Mouse (Mus musculus) MEL (cell line): Measurements from ENCODE around the gene Marveld3. TPM values are rescaled to one million over a fixed set of nuclear protein-coding genes. Genes with fewer than 3 reads are reported as not detected.

Experiments
- DNase-seq: peaks from one replicate; pipeline ENCODE4 v3.0.0; 2011; ENCODE audit warnings: low read depth, low spot score
- H3K27ac ChIP-seq: 2 replicates; pipeline ENCODE4 v1.5.1; 2012; ENCODE audit warnings: low read depth, mild to moderate bottlenecking, control low read depth, low read length, moderate library complexity; ENCODE audit not compliant: control insufficient read depth
- H3K27me3 ChIP-seq, 2 experiments: fragments of 150-350 bp in 1 of 2; sonication (generic) in 1 of 2; 2 replicates each; pipeline ENCODE4 v1.6.1; 2012; ENCODE audit warnings: low read length in 2 of 2, mild to moderate bottlenecking in 2 of 2, improper control_type of control experiment in 1 of 2, moderate library complexity in 1 of 2; ENCODE audit not compliant: insufficient read depth in 2 of 2, control insufficient read depth in 1 of 2
- H3K36me3 ChIP-seq, 2 experiments: 2 replicates each; pipeline ENCODE4 v1.6.1; 2012 to 2014; ENCODE audit warnings: low read length in 2 of 2, improper control_type of control experiment in 1 of 2, inconsistent platforms in 1 of 2, mild to moderate bottlenecking in 1 of 2; ENCODE audit not compliant: insufficient read depth in 2 of 2, control insufficient read depth in 1 of 2
- H3K4me1 ChIP-seq, 2 experiments: fragments of 150-350 bp in 1 of 2; sonication (generic) in 1 of 2; 2 replicates each; pipeline ENCODE4 v1.6.1; 2012; ENCODE audit warnings: low read length in 2 of 2, improper control_type of control experiment in 1 of 2, mild to moderate bottlenecking in 1 of 2; ENCODE audit not compliant: insufficient read depth in 2 of 2, control insufficient read depth in 1 of 2
- H3K4me3 ChIP-seq, 2 experiments: fragments of 150-350 bp in 1 of 2; sonication (generic) in 1 of 2; 2 replicates each; pipeline ENCODE4 v1.5.1; 2012; ENCODE audit warnings: low read depth in 2 of 2, low read length in 2 of 2, mild to moderate bottlenecking in 2 of 2, moderate library complexity in 2 of 2, control low read depth in 1 of 2, improper control_type of control experiment in 1 of 2; ENCODE audit not compliant: control insufficient read depth in 1 of 2, insufficient read depth in 1 of 2
- H3K79me2 ChIP-seq: 2 replicates; pipeline ENCODE4 v1.6.1; 2012; ENCODE audit warnings: mild to moderate bottlenecking, low read length, moderate library complexity; ENCODE audit not compliant: control insufficient read depth, poor library complexity, insufficient read depth
- H3K9ac ChIP-seq: 2 replicates; pipeline ENCODE4 v1.6.1; 2012; ENCODE audit warnings: low read depth, mild to moderate bottlenecking, control low read depth, low read length, moderate library complexity; ENCODE audit not compliant: control insufficient read depth, poor library complexity, severe bottlenecking
- H3K9me3 ChIP-seq: fragments of 150-350 bp; sonication (generic); replicated peaks from 2 replicates; pipeline ENCODE4 v1.6.1; 2012; ENCODE audit warnings: mild to moderate bottlenecking, low read length, improper control_type of control experiment, moderate library complexity; ENCODE audit not compliant: insufficient read depth
- CHD2 ChIP-seq: IDR thresholded peaks from 2 replicates; pipeline ENCODE4 v1.6.1; 2011; ENCODE audit warnings: low read length, improper control_type of control experiment
- CTCF ChIP-seq, 3 experiments: IDR thresholded peaks in 2 of 3; conservative IDR thresholded peaks in 1 of 3; 2 replicates each; pipeline ENCODE4 v1.5.1; 2011 to 2012; ENCODE audit warnings: low read length in 3 of 3, low read depth in 2 of 3, mild to moderate bottlenecking in 2 of 3, improper control_type of control experiment in 1 of 3, inconsistent platforms in 1 of 3, mixed read lengths in 1 of 3, moderate library complexity in 1 of 3; ENCODE audit not compliant: control insufficient read depth in 1 of 3, insufficient read depth in 1 of 3, poor library complexity in 1 of 3, severe bottlenecking in 1 of 3
- E2F4 ChIP-seq: IDR thresholded peaks from 2 replicates; pipeline ENCODE4 v1.6.1; 2011; ENCODE audit warnings: low read depth, low read length, improper control_type of control experiment, borderline replicate concordance
- ELF1 ChIP-seq: IDR thresholded peaks from 2 replicates; pipeline ENCODE4 v1.6.1; 2014; ENCODE audit warnings: low read depth, mild to moderate bottlenecking, inconsistent platforms, low read length, improper control_type of control experiment, moderate library complexity
- EP300 ChIP-seq, 2 experiments: IDR thresholded peaks; 2 replicates each; pipeline ENCODE4 v1.6.1; 2011; ENCODE audit warnings: improper control_type of control experiment in 2 of 2, low read length in 2 of 2, low read depth in 1 of 2, mild to moderate bottlenecking in 1 of 2
- ETS1 ChIP-seq: IDR thresholded peaks from 2 replicates; pipeline ENCODE4 v1.6.1; 2012; ENCODE audit warnings: low read depth, mild to moderate bottlenecking, inconsistent platforms, low read length, improper control_type of control experiment, moderate library complexity
- GABPA ChIP-seq: IDR thresholded peaks from 2 replicates; pipeline ENCODE4 v1.6.1; 2012; ENCODE audit warnings: low read depth, mild to moderate bottlenecking, inconsistent platforms, low read length, improper control_type of control experiment, moderate library complexity
- GATA1 ChIP-seq: IDR thresholded peaks from 2 replicates; pipeline ENCODE4 v1.6.1; 2011; ENCODE audit warnings: low read depth, low read length, improper control_type of control experiment
- JUND ChIP-seq: IDR thresholded peaks from 2 replicates; pipeline ENCODE4 v1.6.1; 2011; ENCODE audit warnings: low read depth, mild to moderate bottlenecking, improper control_type of control experiment, low read length
- MAFK ChIP-seq: IDR thresholded peaks from 2 replicates; pipeline ENCODE4 v1.6.1; 2011; ENCODE audit warnings: low read depth, mild to moderate bottlenecking, low read length, improper control_type of control experiment, borderline replicate concordance
- MYB ChIP-seq: IDR thresholded peaks from 2 replicates; pipeline ENCODE4 v1.6.1; 2011; ENCODE audit warnings: mild to moderate bottlenecking, low read depth, low read length, improper control_type of control experiment
- NELFE ChIP-seq: IDR thresholded peaks from 2 replicates; pipeline ENCODE4 v1.6.1; 2011; ENCODE audit warnings: low read depth, low read length, improper control_type of control experiment
- POLR2A ChIP-seq, 2 experiments: IDR thresholded peaks; 2 replicates each; pipeline ENCODE4 v1.6.1; 2011 to 2012; ENCODE audit warnings: low read length in 2 of 2, mild to moderate bottlenecking in 2 of 2, control low read depth in 1 of 2, improper control_type of control experiment in 1 of 2, low read depth in 1 of 2, moderate library complexity in 1 of 2; ENCODE audit not compliant: control insufficient read depth in 1 of 2, insufficient read depth in 1 of 2, poor library complexity in 1 of 2
- POLR2AphosphoS2 ChIP-seq: IDR thresholded peaks from 2 replicates; pipeline ENCODE4 v1.6.1; 2011; ENCODE audit warnings: low read length, improper control_type of control experiment
- RCOR1 ChIP-seq: IDR thresholded peaks from 2 replicates; pipeline ENCODE4 v1.6.1; 2012; ENCODE audit warnings: low read depth, mild to moderate bottlenecking, inconsistent platforms, low read length, improper control_type of control experiment
- SMC3 ChIP-seq: IDR thresholded peaks from 2 replicates; pipeline ENCODE4 v1.6.1; 2011; ENCODE audit warnings: low read depth, low read length, improper control_type of control experiment
- TCF12 ChIP-seq: IDR thresholded peaks from 2 replicates; pipeline ENCODE4 v1.6.1; 2014; ENCODE audit warnings: low read depth, mild to moderate bottlenecking, inconsistent platforms, low read length, improper control_type of control experiment, moderate library complexity
- ZC3H11A ChIP-seq: IDR thresholded peaks from 2 replicates; pipeline ENCODE4 v1.6.1; 2012; ENCODE audit warnings: low read depth, mild to moderate bottlenecking, inconsistent platforms, low read length, improper control_type of control experiment
- ZMIZ1 ChIP-seq: IDR thresholded peaks from 2 replicates; pipeline ENCODE4 v1.6.1; 2012; ENCODE audit warnings: low read depth, mild to moderate bottlenecking, inconsistent platforms, low read length, improper control_type of control experiment, moderate library complexity
- polyA plus RNA-seq, 2 experiments: library from polyadenylated mRNA; stranded (reverse) in 1 of 2; unstranded in 1 of 2; fragments of >175 nt in 1 of 2; fragments of >200 nt in 1 of 2; gene quantifications; 2 replicates each; pipeline versions ENCODE4 v1.2.1 to v1.2.4; 2012; ENCODE audit warnings: low replicate concordance in 2 of 2, low read depth in 1 of 2; ENCODE audit not compliant: insufficient read length in 2 of 2, insufficient read depth in 1 of 2, missing spikeins in 1 of 2
- total RNA-seq: library from RNA; depleted of rRNA; stranded (reverse); fragments of 300-350 nt; gene quantifications from 2 replicates; pipeline ENCODE4 v1.2.3, GENCODE M21; 2012

The Marveld3 gene
- total and polyA plus RNA-seq, 3 experiments = not detected

DNA sequence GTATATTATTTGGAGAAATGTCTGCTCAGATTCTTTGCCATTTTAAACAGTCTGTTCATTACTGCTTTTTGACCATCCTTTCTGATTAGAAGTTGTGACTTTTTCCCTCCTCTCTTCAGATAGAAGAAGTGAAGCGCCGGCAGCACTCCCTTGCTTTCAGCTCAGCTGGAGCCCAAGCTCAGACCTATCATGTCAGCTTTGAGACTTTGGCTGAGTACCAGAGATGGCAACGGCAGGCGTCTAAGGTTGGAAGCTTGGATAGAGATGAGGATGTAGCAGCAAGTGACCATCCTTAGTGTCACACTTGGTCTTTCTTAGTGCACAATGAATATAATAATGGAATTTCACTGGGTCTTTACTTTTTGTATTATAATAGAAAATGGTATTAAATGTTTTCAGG is 54.6 kb downstream of the Marveld3 start:
- Histone ChIP-seq H3K9ac (no peak overlapping the region), H3K36me3 (no peaks in the 10 kb centered on the region; a peak in 1 of 4 replicates)

DNA sequence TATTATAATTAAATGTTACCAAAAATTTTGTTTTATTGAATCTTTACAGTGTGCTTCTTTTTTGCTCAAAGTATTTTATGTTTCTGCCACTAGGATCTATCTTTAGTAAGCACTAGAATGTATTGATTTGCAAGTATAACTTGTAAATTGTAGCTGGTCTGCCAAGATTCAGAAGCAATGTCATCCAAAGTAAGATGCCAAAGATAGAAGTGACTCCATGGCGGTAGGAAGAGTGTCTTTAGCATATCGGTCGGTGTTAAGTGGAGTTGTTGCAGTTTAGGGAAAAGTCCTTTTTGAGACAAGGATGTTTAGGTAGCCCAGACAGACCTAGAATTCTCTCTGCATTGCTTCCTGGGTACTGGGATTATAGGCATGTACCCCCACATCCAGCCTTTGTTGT is 55.1 kb downstream of the Marveld3 start:
- Histone ChIP-seq H3K4me3 (no peak overlapping the region), H3K9me3 (no peaks in the 10 kb centered on the region), H3K27me3 (no peaks in the 10 kb centered on the region), H3K4me1 (no peaks in the 10 kb centered on the region), H3K27ac (no peak overlapping the region), H3K36me3 (no peaks in the 10 kb centered on the region; a peak in 1 of 4 replicates), H3K9ac (no peak overlapping the region), H3K79me2 (no peaks in the 10 kb centered on the region)
- TF ChIP-seq CHD2 (no peak), NELFE (no peak), POLR2A (IDR thresholded peaks at IDR 0.05; ENCODE audit: control insufficient read depth in 1 of 2, insufficient read depth in 1 of 2, low read depth in 1 of 2, low read length in 2 of 2, poor library complexity in 1 of 2) (no peak), TCF12 (no peak), ZMIZ1 (no peak), EP300 (IDR thresholded peaks at IDR 0.05; ENCODE audit: low read depth in 1 of 2, low read length in 2 of 2) (no peak), POLR2AphosphoS2 (no peak), GABPA (no peak)
- DNase-seq = no peak

More for the DNA sequence above, 54.6 kb downstream of the Marveld3 start:
- Histone ChIP-seq H3K27ac (no peak overlapping the region), H3K79me2 (no peaks in the 10 kb centered on the region), H3K9me3 (no peaks in the 10 kb centered on the region), H3K27me3 (no peaks in the 10 kb centered on the region), H3K4me1 (no peaks in the 10 kb centered on the region), H3K4me3 (no peak overlapping the region)
- TF ChIP-seq E2F4 (no peak), CTCF (IDR thresholded peaks at IDR 0.05 in 2 of 3, conservative IDR thresholded peaks at IDR 0.05 in 1 of 3; ENCODE audit: control insufficient read depth in 1 of 3, insufficient read depth in 1 of 3, low read depth in 2 of 3, low read length in 3 of 3, poor library complexity in 1 of 3, severe bottlenecking in 1 of 3) (no peak)
- DNase-seq = no peak

DNA sequence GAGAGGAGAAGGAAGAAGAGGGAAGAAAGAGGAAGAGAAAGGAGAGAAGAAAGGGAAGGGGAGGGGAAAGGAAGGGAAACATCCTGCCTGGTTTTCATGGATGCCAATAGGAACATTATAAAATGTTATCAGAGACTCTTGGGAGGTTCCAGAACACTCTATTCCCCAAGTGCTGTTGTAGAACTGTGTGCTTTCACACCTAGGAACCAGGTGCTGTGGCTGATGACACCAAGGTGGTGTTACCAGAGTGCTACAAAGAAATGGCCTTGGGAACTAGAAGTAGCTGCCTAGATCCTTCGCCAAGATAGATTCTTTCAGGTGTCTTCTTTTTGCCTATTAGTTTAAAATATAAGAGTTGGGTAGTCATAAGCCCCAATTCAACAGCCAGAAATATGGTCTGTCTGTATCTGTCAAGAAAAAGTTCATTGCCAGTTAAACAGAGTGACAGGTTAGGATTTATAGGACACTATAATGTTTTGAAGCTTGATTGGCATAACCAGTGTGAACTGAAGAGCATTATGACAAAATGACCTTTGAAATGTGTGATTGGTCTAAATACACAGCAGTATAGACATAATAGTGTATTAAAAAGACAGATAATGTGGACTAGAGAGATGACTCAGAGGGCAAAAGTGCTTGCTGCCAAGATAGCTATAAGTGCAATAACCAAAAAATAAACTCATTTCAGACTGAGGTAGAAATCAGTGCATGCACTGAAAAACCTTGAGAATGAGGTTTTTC is 56.9 kb downstream of the Marveld3 start:
- H3K9ac ChIP-seq = no peak overlapping the region
- no peak overlapping the region for H3K27ac ChIP-seq
- DNase-seq = no peak
- TF ChIP-seq EP300 (IDR thresholded peaks at IDR 0.05; ENCODE audit: low read depth in 1 of 2, low read length in 2 of 2) (no peak), MYB (no peak), ETS1 (no peak), RCOR1 (no peak), E2F4 (no peak), JUND (no peak), NELFE (no peak), MAFK (no peak), GATA1 (no peak), CTCF (IDR thresholded peaks at IDR 0.05 in 2 of 3, conservative IDR thresholded peaks at IDR 0.05 in 1 of 3; ENCODE audit: control insufficient read depth in 1 of 3, insufficient read depth in 1 of 3, low read depth in 2 of 3, low read length in 3 of 3, poor library complexity in 1 of 3, severe bottlenecking in 1 of 3) (no peak), TCF12 (no peak), ELF1 (no peak), SMC3 (no peak), ZC3H11A (no peak)
- no peaks in the 10 kb centered on the region for H3K4me1 ChIP-seq
- H3K36me3 ChIP-seq = no peaks in the 10 kb centered on the region
- no peaks in the 10 kb centered on the region for H3K9me3 ChIP-seq
- H3K4me3 ChIP-seq = no peak overlapping the region
- H3K27me3 ChIP-seq = no peaks in the 10 kb centered on the region
- H3K79me2 ChIP-seq = no peaks in the 10 kb centered on the region
